10 mouse cellular contexts compared by ENCODE assay signal in genomic region chr15:78635231-78635630, GRCm38 (mm10). TPM values are rescaled to one million over a fixed set of nuclear protein-coding genes. Genes with fewer than 3 reads are reported as not detected.
A peak's percentile ranks its signal among the peaks of the same experiment; 100 is the strongest.
DNase-seq lines count a peak whose midpoint lies in the region; ATAC-seq and TF ChIP-seq lines count a peak whose summit lies in the region.
"Had no signal": no experiment of that assay in that cellular context is flagged by ENCODE, and none has a peak within 500 bp of the region (broad histone marks: within the 10 kb centered on the region; RNA-seq: fewer than 3 reads in every experiment).

No protein-coding gene starts in this region.

- H3K4me2 ChIP-seq in hindbrain, postnatal 0 days (ENCODE audit: low read depth, low read length) = no peak overlapping the region
- no peak overlapping the region for H3K4me2 ChIP-seq in midbrain, embryonic 11.5 days
- H3K4me2 ChIP-seq: embryonic facial prominence, embryonic 12.5 days had no signal

- TF ChIP-seq CTCF in hindbrain, postnatal 0 days (IDR thresholded peaks at IDR 0.05; ENCODE audit: low read depth) = no peak
- TF ChIP-seq CTCF in gastrocnemius, adult 2 months (IDR thresholded peaks at IDR 0.05) = no peak

- intact Hi-C loops in gastrocnemius, adult 2 months (cut with DNase I) = no loop called here

- no peak for DNase-seq in hindbrain, embryonic 10.5 days (ENCODE audit: low spot score)
- DNase-seq in hindbrain, postnatal 0 days (ENCODE audit: low spot score) = no peak
- DNase-seq in midbrain, embryonic 10.5 days (ENCODE audit: low spot score) = no peak
- DNase-seq in midbrain, embryonic 11.5 days (ENCODE audit: low spot score, missing footprints) = no peak
- peak; percentile 65 for DNase-seq in gastrocnemius, adult 2 months
- peak; percentile 54 to 68 for DNase-seq in lung, postnatal 4 days
- no peak for DNase-seq in spleen, postnatal 10 days (ENCODE audit: low spot score in 2 of 2)
- no peak for DNase-seq in yolk sac, embryonic 10.5 days (ENCODE audit: low spot score)
- DNase-seq: thymus, postnatal 25 days had no signal

- no peak for ATAC-seq in hindbrain, postnatal 0 days
- ATAC-seq in midbrain, embryonic 11.5 days (ENCODE audit: low FRiP score) = no peak

- H3K27ac ChIP-seq in hindbrain, embryonic 10.5 days = peak overlapping the region; percentile 85
- no peak overlapping the region; the same call in 1 of the 2 replicates for H3K27ac ChIP-seq in hindbrain, postnatal 0 days
- peak overlapping the region; percentile 63; the same call in 1 of the 2 replicates for H3K27ac ChIP-seq in midbrain, embryonic 10.5 days (replicated peaks)
- no peak overlapping the region for H3K27ac ChIP-seq in midbrain, embryonic 11.5 days (ENCODE audit: low read depth, low read length)
- no peak overlapping the region for H3K27ac ChIP-seq in gastrocnemius, adult 2 months
- H3K27ac ChIP-seq: embryonic facial prominence, embryonic 12.5 days had no signal

- H3K36me3 ChIP-seq in hindbrain, embryonic 10.5 days = no peaks in the 10 kb centered on the region
- no peaks in the 10 kb centered on the region for H3K36me3 ChIP-seq in hindbrain, postnatal 0 days (ENCODE audit: insufficient read depth, low read length)
- H3K36me3 ChIP-seq in midbrain, embryonic 10.5 days = no peaks in the 10 kb centered on the region
- H3K36me3 ChIP-seq in midbrain, embryonic 11.5 days (ENCODE audit: control insufficient read depth, insufficient read depth, low read length) = no peaks in the 10 kb centered on the region
- H3K36me3 ChIP-seq: embryonic facial prominence, embryonic 12.5 days had no signal

- WGBS in hindbrain, embryonic 10.5 days = 48% methylated on average over 7 of the region's 7 CpGs
- 33% methylated on average over 7 of the region's 7 CpGs for WGBS in hindbrain, postnatal 0 days
- WGBS in midbrain, embryonic 10.5 days = 52% methylated on average over 7 of the region's 7 CpGs
- 46% methylated on average over 7 of the region's 7 CpGs for WGBS in midbrain, embryonic 11.5 days

- H3K9ac ChIP-seq in hindbrain, postnatal 0 days (replicated peaks; ENCODE audit: low read length) = no peak overlapping the region
- H3K9ac ChIP-seq in midbrain, embryonic 11.5 days (ENCODE audit: low read length) = no peak overlapping the region
- H3K9ac ChIP-seq: embryonic facial prominence, embryonic 12.5 days had no signal

- H3K27me3 ChIP-seq in hindbrain, embryonic 10.5 days (ENCODE audit: insufficient read depth, poor library complexity, severe bottlenecking) = peaks cover 15% of the 10 kb centered on the region
- no peaks in the 10 kb centered on the region for H3K27me3 ChIP-seq in hindbrain, postnatal 0 days (ENCODE audit: insufficient read depth, low read length)
- peaks cover 15% of the 10 kb centered on the region for H3K27me3 ChIP-seq in midbrain, embryonic 10.5 days (ENCODE audit: low read depth, poor library complexity, severe bottlenecking)
- no peaks in the 10 kb centered on the region for H3K27me3 ChIP-seq in midbrain, embryonic 11.5 days (ENCODE audit: control insufficient read depth, insufficient read depth, low read length)

- no peaks in the 10 kb centered on the region for H3K9me3 ChIP-seq in hindbrain, embryonic 10.5 days
- no peaks in the 10 kb centered on the region for H3K9me3 ChIP-seq in hindbrain, postnatal 0 days (ENCODE audit: low read length)
- no peaks in the 10 kb centered on the region for H3K9me3 ChIP-seq in midbrain, embryonic 10.5 days (replicated peaks)
- H3K9me3 ChIP-seq in midbrain, embryonic 11.5 days (ENCODE audit: control insufficient read depth, low read length) = no peaks in the 10 kb centered on the region
- H3K9me3 ChIP-seq: embryonic facial prominence, embryonic 12.5 days had no signal

- H3K4me1 ChIP-seq in hindbrain, embryonic 10.5 days (replicated peaks) = peaks cover 87% of the 10 kb centered on the region
- peaks cover 32% of the 10 kb centered on the region; the same call in 1 of the 2 replicates for H3K4me1 ChIP-seq in hindbrain, postnatal 0 days (ENCODE audit: insufficient read depth, low read length)
- H3K4me1 ChIP-seq in midbrain, embryonic 10.5 days = peaks cover 75% of the 10 kb centered on the region
- peaks cover 32% of the 10 kb centered on the region for H3K4me1 ChIP-seq in midbrain, embryonic 11.5 days (ENCODE audit: control insufficient read depth, insufficient read depth, low read length)

- H3K4me3 ChIP-seq in hindbrain, embryonic 10.5 days = no peak overlapping the region
- H3K4me3 ChIP-seq in hindbrain, postnatal 0 days (ENCODE audit: low read length) = no peak overlapping the region
- H3K4me3 ChIP-seq in midbrain, embryonic 10.5 days = no peak overlapping the region
- H3K4me3 ChIP-seq in midbrain, embryonic 11.5 days (ENCODE audit: low read depth, low read length) = no peak overlapping the region
- H3K4me3 ChIP-seq in gastrocnemius, adult 2 months = no peak overlapping the region
- H3K4me3 ChIP-seq: embryonic facial prominence, embryonic 12.5 days had no signal

RNA-seq across cellular contexts. Expression of gene Cyth4, which starts 38.4 kb away (rescaled TPM):
- polyA plus RNA-seq in hindbrain, embryonic 10.5 days (2016; fragmentation: Nextera tagmentation; extraction: Ambion mirVana) = 4.9 and 8.1 TPM in 2 replicates
- total RNA-seq in hindbrain, postnatal 0 days (2014; rRNA removed) = 6.4 and 6.8 TPM in 2 replicates
- 5.7 and 7.2 TPM in 2 replicates for polyA plus RNA-seq in hindbrain, postnatal 0 days (2015; fragmentation: Nextera tagmentation; extraction: Ambion mirVana)
- polyA plus RNA-seq in midbrain, embryonic 10.5 days (2016; fragmentation: Nextera tagmentation; extraction: Ambion mirVana) = 5.9 and 6.7 TPM in 2 replicates
- polyA plus RNA-seq in midbrain, embryonic 11.5 days (2014; fragmentation: Nextera tagmentation; extraction: Ambion mirVana) = 2.0 and 2.7 TPM in 2 replicates
- 1 to 10 TPM; 1.9 TPM for total RNA-seq in gastrocnemius, adult 2 months (2021)

Comparison
In these comparisons a context has a peak if more than half of its experiments do, and no peak if none do; other contexts are left out.
1. H3K27ac ChIP-seq: peak in hindbrain, embryonic 10.5 days (single experiment) and midbrain, embryonic 10.5 days (single experiment); none in hindbrain, postnatal 0 days (single experiment), midbrain, embryonic 11.5 days (single experiment) and gastrocnemius, adult 2 months (single experiment).
2. DNase-seq: peak in gastrocnemius, adult 2 months (single experiment) and lung, postnatal 4 days (2 of 2); none in hindbrain, embryonic 10.5 days (single experiment), hindbrain, postnatal 0 days (single experiment), midbrain, embryonic 10.5 days (single experiment), midbrain, embryonic 11.5 days (single experiment), spleen, postnatal 10 days (0 of 2) and yolk sac, embryonic 10.5 days (single experiment).